Mouse (Mus musculus): ENCODE results near the gene Scn5a.

- TF ChIP-seq MAZ (IDR thresholded peaks at IDR 0.05; ENCODE audit: low read depth, low read length) (no peak), UBTF (IDR thresholded peaks at IDR 0.05; ENCODE audit: low read depth, low read length) (no peak), ZMIZ1 (IDR thresholded peaks at IDR 0.05; ENCODE audit: low read depth, low read length) (no peak), POLR2A (IDR thresholded peaks at IDR 0.05; ENCODE audit: low read depth, low read length) (no peak), SMC3 (IDR thresholded peaks at IDR 0.05; ENCODE audit: low read depth, low read length) (no peak)
Measured at GRCm38 (mm10) chr9:119523301-119523700, 55.5 kb downstream of the Scn5a start.

Data from CH12.LX (cell line).